Mouse (Mus musculus) E14TG2a.4 (cell line): ENCODE data around the gene Nubp2.

Experiments
- CTCF ChIP-seq: conservative IDR thresholded peaks from 2 replicates; pipeline ENCODE4 v1.5.1; 2014; ENCODE audit warnings: low read length
- NANOG ChIP-seq: IDR thresholded peaks from 2 replicates; pipeline ENCODE4 v1.6.1; 2014; ENCODE audit warnings: borderline replicate concordance, low read length, mixed read lengths
- POU5F1 ChIP-seq: IDR thresholded peaks from 2 replicates; pipeline ENCODE4 v1.6.1; 2014; ENCODE audit warnings: low read length, borderline replicate concordance

GRCm38 (mm10) chr17:24898041-24898854 lies 12.1 kb upstream of the Nubp2 start:
- no peak for TF ChIP-seq CTCF
- TF ChIP-seq NANOG, result no peak
- no peak for TF ChIP-seq POU5F1
